23 mouse cellular contexts compared by ENCODE assay signal in genomic region chr9:8114516-8114915, GRCm38 (mm10). TPM values are rescaled to one million over a fixed set of nuclear protein-coding genes. Genes with fewer than 3 reads are reported as not detected.
DNase-seq lines count a peak whose midpoint lies in the region; ATAC-seq and TF ChIP-seq lines count a peak whose summit lies in the region.
"Had no signal": no experiment of that assay in that cellular context is flagged by ENCODE, and none has a peak within 500 bp of the region (broad histone marks: within the 10 kb centered on the region; RNA-seq: fewer than 3 reads in every experiment).

No protein-coding gene starts in this region.

- intact Hi-C loops in left cerebral cortex, postnatal 4 days (cut with DNase I) = no loop called here

- H3K9ac ChIP-seq in liver, embryonic 11.5 days (ENCODE audit: low read depth, low read length) = no peak overlapping the region
- no peak overlapping the region for H3K9ac ChIP-seq in liver, embryonic 14.5 days (replicated peaks)
- no peak overlapping the region for H3K9ac ChIP-seq in liver, postnatal 0 days (replicated peaks)
- no peak overlapping the region for H3K9ac ChIP-seq in forebrain, embryonic 16.5 days (replicated peaks; ENCODE audit: low read depth, low read length)
- H3K9ac ChIP-seq: forebrain, embryonic 13.5 days; forebrain, postnatal 0 days; hindbrain, embryonic 13.5 days had no signal

- H3K9me3 ChIP-seq in liver, embryonic 11.5 days (ENCODE audit: control insufficient read depth, low read length) = peaks cover 9% of the 10 kb centered on the region
- H3K9me3 ChIP-seq in liver, embryonic 14.5 days (ENCODE audit: control insufficient read depth, low read length) = no peaks in the 10 kb centered on the region; the same call in 1 of the 2 replicates
- H3K9me3 ChIP-seq in liver, postnatal 0 days (ENCODE audit: low read length) = peaks cover 6% of the 10 kb centered on the region
- H3K9me3 ChIP-seq in forebrain, embryonic 16.5 days (ENCODE audit: control insufficient read depth, low read length) = peaks cover 2% of the 10 kb centered on the region; the same call in 1 of the 2 replicates
- H3K9me3 ChIP-seq: forebrain, embryonic 13.5 days had no signal

- TF ChIP-seq EP300 in liver, embryonic 14.5 days (IDR thresholded peaks at IDR 0.05; ENCODE audit: low read depth) = no peak
- TF ChIP-seq EP300 in liver, postnatal 0 days (IDR thresholded peaks at IDR 0.05; ENCODE audit: low read depth) = no peak

- no peak for TF ChIP-seq CTCF in liver, embryonic 14.5 days (IDR thresholded peaks at IDR 0.05; ENCODE audit: low read depth)
- no peak for TF ChIP-seq CTCF in liver, postnatal 0 days (IDR thresholded peaks at IDR 0.05; ENCODE audit: low read depth)

- peak; percentile 64; the same call in 1 of the 2 replicates for ATAC-seq in liver, embryonic 11.5 days (replicated peaks; ENCODE audit: low FRiP score)
- ATAC-seq in liver, embryonic 14.5 days (ENCODE audit: insufficient read depth) = peak; percentile 43; the same call in 1 of the 2 replicates
- ATAC-seq in liver, postnatal 0 days = peak; percentile 29
- no peak for ATAC-seq in forebrain, embryonic 16.5 days
- ATAC-seq: CD4-positive, CD25-positive, alpha-beta regulatory T cell, adult 4 months; forebrain, embryonic 13.5 days; forebrain, postnatal 0 days; hindbrain, embryonic 16.5 days had no signal

- H3K36me3 ChIP-seq in liver, embryonic 11.5 days (ENCODE audit: control insufficient read depth, insufficient read depth, low read length) = peaks cover 3% of the 10 kb centered on the region; the same call in 1 of the 2 replicates
- no peaks in the 10 kb centered on the region for H3K36me3 ChIP-seq in liver, embryonic 14.5 days (replicated peaks; ENCODE audit: control insufficient read depth, insufficient read depth, low read depth)
- no peaks in the 10 kb centered on the region for H3K36me3 ChIP-seq in liver, postnatal 0 days (replicated peaks; ENCODE audit: insufficient read depth, low read length)
- no peaks in the 10 kb centered on the region for H3K36me3 ChIP-seq in forebrain, embryonic 16.5 days (ENCODE audit: control insufficient read depth, insufficient read depth)

- H3K4me2 ChIP-seq in liver, embryonic 11.5 days = no peak overlapping the region
- H3K4me2 ChIP-seq in liver, embryonic 14.5 days (ENCODE audit: low read depth) = no peak overlapping the region
- no peak overlapping the region for H3K4me2 ChIP-seq in liver, postnatal 0 days (ENCODE audit: low read depth, low read length)
- no peak overlapping the region for H3K4me2 ChIP-seq in forebrain, embryonic 16.5 days (ENCODE audit: low read length)
- H3K4me2 ChIP-seq: forebrain, embryonic 13.5 days; hindbrain, embryonic 13.5 days had no signal

- no peaks in the 10 kb centered on the region for H3K4me1 ChIP-seq in liver, embryonic 11.5 days (replicated peaks; ENCODE audit: control insufficient read depth, insufficient read depth, low read length)
- H3K4me1 ChIP-seq in liver, embryonic 14.5 days (replicated peaks; ENCODE audit: control insufficient read depth in 2 of 2, insufficient read depth in 2 of 2, low read length in 1 of 2) = no peaks in the 10 kb centered on the region
- no peaks in the 10 kb centered on the region for H3K4me1 ChIP-seq in liver, postnatal 0 days (ENCODE audit: insufficient read depth)
- H3K4me1 ChIP-seq in forebrain, embryonic 16.5 days (replicated peaks; ENCODE audit: control insufficient read depth, insufficient read depth, low read length) = no peaks in the 10 kb centered on the region
- H3K4me1 ChIP-seq: forebrain, embryonic 10.5 days; forebrain, embryonic 13.5 days; hindbrain, embryonic 10.5 days; hindbrain, embryonic 13.5 days had no signal

- H3K4me3 ChIP-seq in liver, embryonic 11.5 days (ENCODE audit: low read depth, low read length) = no peak overlapping the region
- no peak overlapping the region for H3K4me3 ChIP-seq in liver, embryonic 14.5 days (ENCODE audit: insufficient read depth in 1 of 2, low read depth in 2 of 2, low read length in 2 of 2)
- no peak overlapping the region for H3K4me3 ChIP-seq in liver, postnatal 0 days (ENCODE audit: low read depth, low read length)
- no peak overlapping the region for H3K4me3 ChIP-seq in forebrain, embryonic 16.5 days (replicated peaks; ENCODE audit: low read length)
- H3K4me3 ChIP-seq: forebrain, embryonic 10.5 days; forebrain, embryonic 13.5 days; gastrocnemius, adult 2 months; hindbrain, embryonic 10.5 days; hindbrain, embryonic 13.5 days had no signal

- no peaks in the 10 kb centered on the region for H3K27me3 ChIP-seq in liver, embryonic 11.5 days (replicated peaks; ENCODE audit: control insufficient read depth, insufficient read depth, low read length)
- no peaks in the 10 kb centered on the region for H3K27me3 ChIP-seq in liver, embryonic 14.5 days (ENCODE audit: control insufficient read depth, insufficient read depth, low read length)
- no peaks in the 10 kb centered on the region for H3K27me3 ChIP-seq in liver, postnatal 0 days (ENCODE audit: insufficient read depth, low read length)
- H3K27me3 ChIP-seq in forebrain, embryonic 16.5 days (replicated peaks; ENCODE audit: control insufficient read depth, insufficient read depth, low read length) = no peaks in the 10 kb centered on the region
- H3K27me3 ChIP-seq: forebrain, embryonic 13.5 days; hindbrain, embryonic 13.5 days had no signal

- WGBS in liver, embryonic 11.5 days = 68% methylated on average over 5 of the region's 5 CpGs
- WGBS in liver, embryonic 14.5 days (ENCODE audit: insufficient replicate concordance) = 58% methylated on average over 5 of the region's 5 CpGs
- 80% methylated on average over 5 of the region's 5 CpGs for WGBS in liver, postnatal 0 days (ENCODE audit: insufficient replicate concordance)
- 96% methylated on average over 5 of the region's 5 CpGs for WGBS in forebrain, embryonic 16.5 days

- DNase-seq in liver, embryonic 11.5 days (ENCODE audit: low spot score) = no peak
- no peak for DNase-seq in liver
- no peak for DNase-seq in liver, embryonic 14.5 days (ENCODE audit: low read depth in 3 of 3, low spot score in 3 of 3)
- DNase-seq in liver, postnatal 0 days = no peak
- DNase-seq in left cerebral cortex, postnatal 4 days = no peak
- no peak for DNase-seq in adrenal gland, postnatal 14 days
- DNase-seq: adrenal gland, adult 8-10 months; adrenal gland, postnatal 36 days; cerebellum, adult 18-20 months; cerebellum, adult 9-10 months; cerebellum, postnatal 14 days; forebrain, postnatal 0 days; gastrocnemius, adult 2 months; gastrocnemius, postnatal 14 days; heart, postnatal 36 days had no signal

- H3K27ac ChIP-seq in liver, embryonic 11.5 days (ENCODE audit: low read depth, low read length) = no peak overlapping the region
- no peak overlapping the region for H3K27ac ChIP-seq in liver, embryonic 14.5 days
- H3K27ac ChIP-seq in liver, postnatal 0 days (ENCODE audit: low read depth) = no peak overlapping the region
- H3K27ac ChIP-seq in forebrain, embryonic 16.5 days (ENCODE audit: low read length) = no peak overlapping the region
- H3K27ac ChIP-seq: forebrain, embryonic 10.5 days; forebrain, embryonic 13.5 days; gastrocnemius, adult 2 months; hindbrain, embryonic 10.5 days; hindbrain, embryonic 13.5 days had no signal

RNA-seq across cellular contexts. Expression of gene Cep126, which starts 19.6 kb away (rescaled TPM):
- 0.99 and 1.4 TPM in 2 replicates for polyA plus RNA-seq in liver, embryonic 11.5 days (2014; fragmentation: Nextera tagmentation; extraction: Ambion mirVana)
- 0.26 and 0.27 TPM in 2 replicates for polyA plus RNA-seq in liver, embryonic 14.5 days (2012; rRNA removed)
- polyA plus RNA-seq in liver, embryonic 14.5 days (2014; fragmentation: Nextera tagmentation; extraction: Ambion mirVana) = 0.19 and 0.30 TPM in 2 replicates
- polyA plus RNA-seq in liver, postnatal 0 days (2015; fragmentation: Nextera tagmentation; extraction: Ambion mirVana) = 0.09 and 0.12 TPM in 2 replicates
- 1 to 10 TPM; 9.0 to 9.8 TPM for total RNA-seq in left cerebral cortex, postnatal 4 days (2021)
- 8.3 and 9.3 TPM in 2 replicates for total RNA-seq in adrenal gland, postnatal 14 days (2021)
- polyA plus RNA-seq in forebrain, embryonic 16.5 days (2015; fragmentation: Nextera tagmentation; extraction: Ambion mirVana) = 2.1 TPM in 2 replicates
- total RNA-seq: MEL had no signal
- polyA plus RNA-seq: CD4-positive, CD25-positive, alpha-beta regulatory T cell, adult 4 months had no signal
